In genomic region chr9:56314326-56314725, GRCm38 (mm10) we compare ENCODE assay signal across 26 mouse cellular contexts.
"Had no signal": no experiment of that assay in that cellular context is flagged by ENCODE, and none has a peak within 500 bp of the region (broad histone marks: within the 10 kb centered on the region; RNA-seq: fewer than 3 reads in every experiment).

No protein-coding gene starts in this region.

- H3K27ac ChIP-seq: gastrocnemius, adult 2 months; heart, embryonic 10.5 days; hindbrain, embryonic 10.5 days; hindbrain, embryonic 12.5 days; hindbrain, embryonic 14.5 days; intestine, embryonic 15.5 days; kidney, embryonic 15.5 days; kidney, postnatal 0 days; left cerebral cortex, adult 2 months; limb, embryonic 10.5 days; limb, embryonic 12.5 days; liver, embryonic 13.5 days; liver, embryonic 15.5 days had no signal

- H3K4me3 ChIP-seq: gastrocnemius, adult 2 months; heart, embryonic 10.5 days; heart, embryonic 12.5 days; hindbrain, embryonic 10.5 days; hindbrain, embryonic 12.5 days; intestine, embryonic 15.5 days; kidney, embryonic 15.5 days; left cerebral cortex, adult 2 months; limb, embryonic 10.5 days; limb, embryonic 12.5 days; liver, embryonic 13.5 days; liver, embryonic 15.5 days had no signal

- DNase-seq: gastrocnemius, adult 2 months; gastrocnemius, postnatal 10 days; gastrocnemius, postnatal 25 days; heart, adult 18-20 months; heart, postnatal 10 days; heart, postnatal 4 days; kidney, adult 11 months; kidney, adult 2 months; kidney, adult 9 months; kidney, postnatal 14 days; kidney, postnatal 36 days; layer of hippocampus, adult 9-11 months; liver; liver, embryonic 13.5 days had no signal
